Mouse (Mus musculus): Measurements from ENCODE around the gene Rerg.

The Rerg gene

GRCm38 (mm10) chr6:137170226-137170625 lies at the start of gene Rerg:
Gene Rerg (minus strand): TSS chr6:137170497.
- DNase-seq: no peak

- no peak for DNase-seq
These were observed 47.7 kb upstream of the Rerg start for GRCm38 (mm10) chr6:137217841-137218463.

- no peak for DNase-seq
These were observed 41.1 kb upstream of the Rerg start for GRCm38 (mm10) chr6:137211441-137211840.

DNA sequence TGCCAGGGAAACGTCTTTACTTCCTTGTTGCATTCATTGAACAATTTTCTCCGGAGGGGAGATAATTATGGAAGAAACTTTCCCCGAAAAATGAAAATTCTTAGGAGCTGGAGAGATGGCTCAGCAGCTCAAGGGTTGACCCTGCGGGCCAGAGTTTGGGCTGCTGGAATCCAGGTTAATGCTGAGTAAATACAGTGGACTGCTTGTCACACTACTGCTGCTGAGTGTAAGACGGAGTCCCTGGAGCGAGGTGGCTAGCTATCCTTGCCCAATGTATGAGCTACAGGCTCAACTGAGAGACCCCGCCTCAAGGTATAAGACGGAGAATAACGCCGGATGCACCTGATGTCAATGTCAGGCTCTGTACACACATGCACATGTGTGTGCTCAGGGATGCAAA lies 40.7 kb upstream of the Rerg start:
- DNase-seq: no peak

DNA sequence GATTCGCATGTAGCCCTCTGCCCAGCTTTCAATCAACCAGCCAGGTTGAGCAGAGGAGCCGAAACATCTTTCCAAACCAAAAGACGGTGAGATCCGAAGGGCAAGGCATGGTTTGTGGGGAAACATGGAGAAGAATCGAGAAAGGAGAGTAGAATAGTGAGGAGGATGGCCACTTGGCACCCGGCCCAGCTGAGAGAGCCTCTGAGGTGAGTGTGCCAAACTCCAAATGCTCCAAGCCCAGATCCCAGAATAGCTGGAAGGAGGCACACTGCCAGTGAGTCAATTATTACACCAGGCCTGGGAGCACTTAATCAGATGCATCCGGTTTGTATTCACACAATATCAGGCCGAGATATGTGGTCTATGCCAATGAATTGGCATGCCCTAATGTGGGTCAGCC lies 39.7 kb upstream of the Rerg start:
- DNase-seq: peak; percentile 37

GRCm38 (mm10) chr6:137207126-137207525 lies 36.8 kb upstream of the Rerg start:
- no peak for DNase-seq

DNA sequence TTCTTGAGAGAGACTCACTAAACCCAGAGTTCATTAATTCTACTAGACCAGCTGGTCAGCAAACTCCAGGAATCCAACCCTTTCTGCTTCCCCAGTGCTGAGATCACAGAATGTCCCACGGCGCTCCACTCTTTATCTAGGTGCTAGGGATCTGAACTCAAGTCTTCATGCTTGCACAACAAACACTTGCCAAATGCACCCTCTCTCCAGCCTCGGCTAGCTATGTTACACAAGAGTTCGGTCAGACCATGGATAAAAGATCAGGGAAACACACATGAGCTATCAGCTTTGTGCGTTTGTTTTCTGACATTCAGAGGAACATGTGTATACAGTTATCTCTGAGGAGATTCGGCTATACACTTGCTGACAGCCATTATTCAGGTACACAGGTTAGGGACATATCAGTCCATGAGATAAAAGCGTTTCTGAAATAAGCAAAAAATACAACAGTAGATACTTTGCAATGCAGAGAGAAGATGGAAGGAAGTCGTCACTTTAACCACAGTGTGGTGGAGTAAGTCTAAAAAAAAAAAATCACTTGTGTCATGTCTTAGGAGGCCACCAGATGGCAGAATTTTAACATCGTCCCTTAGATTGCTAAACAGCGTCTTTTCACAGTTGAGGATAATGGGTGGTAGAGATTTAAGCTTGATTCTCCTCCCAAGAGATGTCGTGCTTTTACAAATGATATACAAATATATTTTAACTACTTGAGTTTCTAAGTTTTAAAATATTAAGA lies 35.5 kb upstream of the Rerg start:
- DNase-seq: peak; percentile 3

GRCm38 (mm10) chr6:137202661-137203060 lies 32.4 kb upstream of the Rerg start:
- no peak for DNase-seq

DNA sequence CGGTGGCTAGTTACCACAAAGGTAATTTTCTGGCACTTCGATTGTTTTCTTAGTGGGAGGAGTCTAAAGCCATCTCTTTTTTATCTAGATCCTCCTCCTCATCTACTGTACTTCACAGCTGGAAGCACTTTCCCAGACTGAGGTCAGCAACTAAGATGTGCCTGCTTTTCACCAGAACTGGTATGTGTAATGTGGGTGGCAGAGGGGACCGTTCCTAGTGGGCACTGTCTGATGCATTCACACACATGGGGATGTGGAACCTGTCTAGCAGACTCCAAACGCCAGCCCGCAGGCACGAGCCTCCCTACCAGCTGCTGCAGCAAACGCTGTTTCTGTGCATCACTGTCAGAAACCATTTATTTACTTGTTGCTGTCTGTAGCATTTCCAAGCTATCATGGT lies 31.3 kb upstream of the Rerg start:
- no peak for DNase-seq

GRCm38 (mm10) chr6:137201166-137201565 lies 30.9 kb upstream of the Rerg start:
- no peak for DNase-seq

DNA sequence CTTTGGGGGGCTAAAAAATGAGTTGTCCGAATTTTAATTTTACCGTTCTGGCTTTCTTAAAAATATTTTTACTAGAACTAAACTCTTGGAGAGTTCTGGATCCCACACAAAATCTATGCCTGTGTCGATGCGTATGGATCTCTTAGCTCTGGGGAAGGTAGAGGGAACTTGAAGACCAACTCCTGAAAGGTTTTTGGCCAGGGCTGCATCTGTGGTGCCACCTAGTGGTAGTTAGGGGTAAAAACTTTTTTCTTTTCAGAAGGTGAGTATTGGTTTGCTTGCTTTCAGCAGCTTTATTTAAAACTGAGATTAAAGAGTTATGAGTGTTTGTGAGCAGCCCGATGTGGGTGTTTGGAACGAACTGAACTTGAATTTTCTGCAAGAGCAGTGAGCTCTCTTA lies 21.8 kb upstream of the Rerg start:
- DNase-seq: no peak

DNA sequence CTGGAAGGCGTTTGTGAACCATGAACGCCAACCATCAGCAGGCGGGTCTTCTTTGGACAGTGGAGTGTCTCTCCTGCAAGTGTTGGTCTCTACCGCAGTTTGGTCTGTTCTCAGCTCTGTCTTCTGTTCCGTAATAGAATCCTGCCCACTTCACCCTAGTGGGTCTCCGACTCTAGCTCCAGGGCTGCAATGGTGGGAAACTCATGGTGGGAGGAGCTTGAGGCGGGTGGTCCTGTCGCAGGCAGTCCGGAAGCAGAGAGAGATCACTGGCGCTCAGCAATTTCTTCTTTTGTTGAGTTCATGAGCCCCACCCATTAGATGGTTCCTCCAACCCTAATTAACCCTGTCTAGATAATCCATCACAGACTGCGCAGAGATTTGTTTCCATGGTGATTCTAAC lies 20.7 kb upstream of the Rerg start:
- DNase-seq: no peak

- DNase-seq: no peak
These were observed 20.3 kb upstream of the Rerg start for GRCm38 (mm10) chr6:137190577-137190976.

- DNase-seq: no peak
These were observed 18.2 kb upstream of the Rerg start for GRCm38 (mm10) chr6:137188375-137188926.

DNA sequence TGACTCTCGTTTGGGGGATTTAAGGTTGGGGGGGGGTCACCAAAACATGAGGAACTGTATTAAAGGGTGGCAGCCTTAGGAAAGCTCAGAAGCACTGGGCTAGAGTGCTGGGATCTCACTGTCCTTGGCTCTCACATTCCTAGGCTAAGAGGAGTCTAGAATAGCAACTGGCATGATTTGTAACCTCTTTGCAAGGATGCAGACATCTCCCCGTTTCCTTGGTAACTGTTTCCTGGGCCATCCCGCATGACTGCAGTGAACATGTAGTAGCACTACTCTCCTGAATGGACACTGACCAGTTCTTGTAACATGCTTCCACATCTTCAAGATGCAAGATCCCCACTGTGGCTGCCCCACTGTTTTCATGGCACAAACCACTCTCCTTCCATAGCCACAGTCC lies 17.1 kb upstream of the Rerg start:
- no peak for DNase-seq

DNA sequence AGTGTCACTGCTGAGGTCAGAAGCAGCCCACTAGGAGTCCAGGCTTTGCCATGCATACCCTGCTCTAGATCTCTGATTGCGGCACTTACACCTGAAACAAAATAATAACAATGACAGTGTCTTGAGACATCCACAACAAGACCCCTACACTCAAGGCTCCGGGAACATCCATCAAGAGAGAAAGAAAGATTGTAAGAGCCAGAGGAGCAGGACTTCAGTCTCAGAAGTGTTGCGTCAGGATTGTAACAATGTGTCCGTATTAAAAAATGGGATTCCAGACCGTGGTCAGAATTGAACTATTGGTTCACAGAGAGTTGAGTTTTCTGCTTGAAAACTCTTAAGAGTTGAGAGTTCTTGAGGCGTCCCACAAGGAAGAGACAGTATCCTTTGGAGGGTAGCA lies 10.3 kb upstream of the Rerg start:
- no peak for DNase-seq

GRCm38 (mm10) chr6:137180115-137180514 lies 9.8 kb upstream of the Rerg start:
- DNase-seq: no peak

- DNase-seq: no peak
These were observed 8.7 kb upstream of the Rerg start for GRCm38 (mm10) chr6:137179026-137179425.

- DNase-seq: no peak
These were observed 349 bp upstream of the Rerg start for GRCm38 (mm10) chr6:137170646-137171045.

GRCm38 (mm10) chr6:137169171-137169968 lies 927 bp downstream of the Rerg start:
- peak; percentile 74 for DNase-seq

DNA sequence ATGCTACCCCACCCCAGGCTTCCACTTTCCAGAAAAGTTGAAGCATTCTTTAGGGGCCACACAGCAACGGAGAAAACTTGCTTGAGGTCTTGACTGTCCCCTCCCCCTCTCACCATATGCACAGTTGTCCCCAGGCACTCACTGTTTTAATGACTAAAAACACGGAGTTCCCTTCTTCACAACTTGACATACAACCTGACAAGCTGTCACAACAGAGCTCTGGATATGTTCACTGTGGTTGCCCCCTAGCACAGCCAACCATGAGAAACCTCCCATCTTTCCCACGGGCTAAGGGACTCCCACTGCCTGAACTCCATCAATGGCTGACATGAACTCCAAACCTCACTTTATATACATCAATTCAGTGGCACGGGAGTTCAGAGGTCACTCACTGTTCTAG lies 3.5 kb downstream of the Rerg start:
- DNase-seq: no peak

GRCm38 (mm10) chr6:137163571-137163970 lies 6.7 kb downstream of the Rerg start:
- DNase-seq: no peak

DNA sequence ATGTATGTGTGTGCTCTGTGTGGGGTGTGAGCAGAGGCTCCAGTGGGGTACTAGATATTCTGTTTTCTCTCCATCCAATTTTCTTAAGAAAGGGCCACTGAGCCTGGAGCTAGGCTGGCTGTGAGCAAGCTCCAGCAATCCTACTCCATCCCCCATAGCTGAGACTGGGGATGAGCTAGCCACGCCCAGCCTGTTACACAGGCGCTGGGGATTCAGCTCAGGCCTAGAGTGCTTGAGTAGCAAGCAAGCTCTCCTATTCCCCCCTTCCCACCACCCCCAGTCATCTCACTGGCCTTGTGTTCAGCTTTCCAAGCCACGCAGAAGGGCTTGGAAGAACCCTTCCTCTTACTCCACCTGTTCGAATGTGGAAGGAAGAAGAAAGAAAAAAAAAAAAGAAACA lies 7.2 kb downstream of the Rerg start:
- no peak for DNase-seq

DNA sequence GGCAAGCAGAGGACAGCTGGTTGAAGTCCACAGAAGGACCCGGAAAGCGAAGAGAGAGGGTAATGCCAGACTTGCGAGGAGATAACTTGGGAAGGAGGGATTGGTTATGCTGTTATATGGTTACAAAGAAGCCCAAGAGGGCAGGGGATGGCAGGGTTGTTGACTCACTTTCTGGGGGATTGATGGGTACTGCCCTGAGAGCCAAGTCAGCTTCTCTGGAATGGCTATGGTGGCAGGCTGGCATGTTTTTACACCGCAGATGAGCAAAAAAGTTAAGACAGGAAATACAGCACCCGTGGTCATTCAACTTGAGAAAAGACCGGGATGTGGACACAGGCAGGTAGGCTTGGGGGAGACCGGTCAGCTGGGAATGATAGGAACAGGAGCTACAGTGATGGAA lies 7.8 kb downstream of the Rerg start:
- DNase-seq: no peak
